Mouse (Mus musculus): ENCODE results near the gene Mgat4a.

GRCm38 (mm10) chr1:37481331-37481730 is 59.5 kb downstream of the Mgat4a start:
- no peak for TF ChIP-seq TAL1 (IDR thresholded peaks at IDR 0.05; ENCODE audit: low read length)
- TF ChIP-seq GATA1 (IDR thresholded peaks at IDR 0.05; ENCODE audit: low read length): no peak

Measured in erythroblast, embryonic 14.5 days (primary cell).